Mouse (Mus musculus): Measurements from ENCODE around the gene Atrx. TPM values are rescaled to one million over a fixed set of nuclear protein-coding genes. Genes with fewer than 3 reads are reported as not detected.

Atrx gene
- total RNA-seq, 2 experiments from 2014 or later: 78.5 to 99.6 TPM

DNA sequence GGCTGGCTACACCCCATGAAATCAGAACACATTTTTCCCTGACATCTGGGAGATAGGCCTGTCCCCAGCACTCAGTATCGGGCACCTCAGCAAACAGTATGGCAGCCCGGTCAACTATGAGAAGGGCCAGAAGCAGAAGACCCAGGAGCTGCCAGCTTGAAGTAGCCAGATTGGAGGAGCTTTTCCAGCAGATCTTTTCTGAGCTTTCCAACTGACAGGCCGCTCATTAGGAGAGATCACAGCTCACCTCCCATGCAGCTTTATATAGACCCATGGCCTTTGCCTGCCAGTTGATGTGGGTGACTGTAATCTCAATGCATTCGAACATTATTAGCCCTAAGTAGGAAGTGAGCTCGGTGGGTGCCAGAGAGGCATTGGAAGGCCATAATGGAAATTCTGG is 155.9 kb downstream of the Atrx start:
- DNase-seq (ENCODE audit: low spot score in 2 of 2): no peak

DNA sequence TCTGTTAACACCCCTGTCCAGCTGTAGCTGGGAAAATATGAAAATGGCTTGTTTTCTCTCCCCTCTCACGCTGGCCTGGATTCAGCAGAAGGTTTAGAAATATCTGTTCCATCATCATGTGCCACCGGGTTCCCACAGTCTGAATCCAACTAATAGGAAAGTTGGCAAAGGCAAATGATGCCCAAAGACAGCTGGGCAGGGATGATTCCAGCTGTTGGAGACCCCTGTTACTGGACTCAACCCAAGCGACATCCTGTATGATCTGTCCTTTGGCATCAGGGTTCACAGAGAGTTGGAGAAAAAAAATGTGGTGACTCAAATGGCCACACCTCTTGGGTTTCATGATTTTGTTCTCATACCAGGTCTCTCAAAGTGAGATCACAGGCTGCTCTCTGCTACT is 161.3 kb downstream of the Atrx start:
- no peak for DNase-seq (ENCODE audit: low spot score in 2 of 2)

DNA sequence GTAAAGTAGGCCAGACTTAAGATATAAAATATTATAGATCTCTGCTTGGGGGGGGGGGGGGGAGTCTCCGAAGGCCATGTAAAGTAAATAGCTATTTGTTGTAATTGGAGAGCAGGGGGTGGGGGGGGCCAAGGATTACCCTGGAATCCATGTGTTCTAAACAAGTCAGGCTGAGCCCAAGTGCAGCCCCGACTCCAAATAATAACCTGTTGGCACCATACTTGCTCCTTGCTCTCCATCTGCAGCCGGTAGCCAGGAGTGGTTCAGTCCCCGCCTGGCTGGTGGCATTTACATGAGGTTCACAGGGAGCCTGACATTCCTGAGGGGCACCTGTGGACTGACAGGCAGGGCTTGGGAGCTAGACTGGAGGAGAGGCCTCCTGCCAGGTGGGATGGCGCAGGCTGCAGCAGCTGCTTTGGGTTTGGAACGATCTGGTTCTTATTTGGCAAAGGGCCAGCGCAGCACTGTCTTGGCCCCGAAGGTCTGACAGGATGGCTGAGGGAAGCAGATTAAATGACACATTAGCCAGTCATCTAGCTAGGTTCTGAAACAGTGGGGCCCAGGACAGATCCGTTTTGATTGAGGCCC is 161.9 kb downstream of the Atrx start:
- no peak for DNase-seq (ENCODE audit: low spot score in 2 of 2)

DNA sequence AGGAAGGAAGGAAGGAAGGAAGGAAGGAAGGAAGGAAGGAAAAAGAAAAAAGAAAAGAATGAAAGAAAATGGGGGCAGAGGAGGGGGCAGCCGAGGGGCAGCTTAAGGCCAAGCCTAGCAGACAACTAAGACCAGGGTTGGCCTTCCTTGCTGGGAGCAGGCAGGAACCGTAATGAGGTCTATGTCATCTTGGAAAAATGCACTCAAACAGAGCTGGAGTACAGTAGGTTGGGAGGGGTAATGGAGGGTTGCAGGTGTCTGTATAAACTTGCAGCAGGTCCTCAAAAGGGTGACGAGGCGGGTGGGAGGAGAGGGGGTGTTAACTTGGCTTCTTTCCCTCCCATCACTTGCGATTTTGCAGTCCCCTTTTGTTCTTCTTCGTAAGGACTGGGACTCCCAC is 163.2 kb downstream of the Atrx start:
- no peak for DNase-seq (ENCODE audit: low spot score in 2 of 2)

DNA sequence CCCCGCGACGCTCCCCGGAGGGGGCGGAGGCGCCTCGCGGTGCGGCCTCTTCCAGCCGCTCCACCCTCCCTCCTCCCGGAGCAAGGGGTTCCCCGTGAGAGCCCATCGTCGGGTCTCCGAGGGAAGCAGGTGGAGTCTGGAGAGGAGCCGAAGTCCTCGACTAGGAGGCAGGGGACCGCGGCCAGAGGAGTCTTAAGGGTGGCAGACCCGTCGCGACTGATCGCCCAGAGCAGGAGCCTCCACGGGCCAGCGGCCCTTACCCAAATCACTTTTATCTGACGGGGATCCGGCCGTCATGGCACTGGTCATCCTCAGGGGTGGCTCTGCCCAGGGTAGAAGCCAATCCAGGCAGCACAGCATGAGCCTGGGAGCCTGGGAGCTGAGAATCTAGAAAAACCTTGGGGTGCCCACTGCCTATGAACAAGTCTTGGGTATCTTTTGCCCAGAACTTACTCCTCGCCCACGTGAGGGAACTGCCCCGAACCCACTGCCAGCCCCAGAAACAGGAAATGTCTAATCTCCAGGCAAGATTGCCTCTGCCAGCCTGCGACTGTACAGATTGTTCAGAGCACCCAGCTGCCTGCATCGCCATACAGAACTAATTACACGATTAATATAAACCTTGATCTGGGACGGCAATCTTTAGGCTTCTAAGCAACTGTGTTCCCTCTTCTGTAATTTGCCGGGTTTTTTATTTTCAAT is 164.0 kb downstream of the Atrx start:
- peak in 1 of 2 experiments; percentile 6 for DNase-seq (ENCODE audit: low spot score in 2 of 2)

DNA sequence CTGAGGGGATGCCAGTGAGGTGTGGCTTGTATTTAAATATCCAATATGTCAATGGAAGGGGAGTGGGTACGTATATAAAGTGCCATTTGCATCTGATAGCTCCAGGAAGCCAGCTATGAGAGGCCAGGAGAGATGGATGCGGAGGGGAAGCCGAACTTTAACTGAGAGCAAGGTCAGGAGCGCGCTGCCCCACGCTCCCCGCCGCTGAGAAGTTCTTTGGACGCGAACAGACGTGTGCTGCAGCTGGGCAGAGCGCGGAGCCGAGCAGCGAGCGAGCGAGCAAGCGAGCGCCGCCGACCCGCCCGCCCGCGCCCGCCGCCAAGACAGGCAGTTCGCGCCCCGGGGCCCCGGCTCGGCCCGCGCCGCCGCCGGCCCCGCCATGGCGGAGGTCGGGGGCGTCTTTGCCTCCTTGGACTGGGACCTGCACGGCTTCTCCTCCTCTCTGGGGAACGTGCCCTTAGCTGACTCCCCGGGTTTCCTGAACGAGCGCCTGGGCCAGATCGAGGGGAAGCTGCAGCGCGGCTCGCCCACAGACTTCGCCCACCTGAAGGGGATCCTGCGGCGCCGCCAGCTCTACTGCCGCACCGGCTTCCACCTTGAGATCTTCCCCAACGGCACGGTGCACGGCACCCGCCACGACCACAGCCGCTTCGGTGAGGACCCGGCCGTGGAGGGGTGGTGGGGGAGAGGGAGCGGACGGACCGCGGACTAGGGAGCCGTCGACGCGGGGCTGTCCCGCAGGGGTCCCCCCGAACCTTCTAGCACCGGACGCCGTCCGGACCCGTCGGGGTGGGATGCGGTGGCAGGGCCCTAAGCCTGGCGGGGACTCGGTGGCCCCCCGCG is 164.8 kb downstream of the Atrx start, which contains the start of gene Fgf16:
Gene Fgf16, plus strand, starts transcription at position 118 of the 843 bp plus-strand sequence.
- DNase-seq (ENCODE audit: low spot score in 2 of 2): peak in 1 of 2 experiments; percentile 2

DNA sequence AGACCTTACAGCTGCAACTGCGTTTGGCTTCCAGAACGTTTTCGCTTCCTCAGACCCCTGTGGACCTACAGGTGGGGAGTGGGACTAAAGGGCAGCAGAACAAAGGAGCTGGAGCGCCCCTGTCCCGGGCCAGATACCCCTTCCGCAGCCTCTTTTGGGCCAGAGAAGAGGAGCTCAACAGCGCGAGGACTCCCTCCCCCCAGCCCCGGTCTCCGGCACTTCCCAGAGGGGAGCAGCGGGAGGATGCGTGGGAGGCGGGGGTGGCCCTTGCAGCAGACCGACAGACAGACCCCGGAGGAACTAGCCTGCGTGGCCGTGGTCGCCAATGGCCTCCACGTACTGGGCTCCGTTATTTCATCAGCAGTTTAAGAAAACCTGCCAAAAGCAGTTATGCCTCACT is 165.6 kb downstream of the Atrx start:
- DNase-seq (ENCODE audit: low spot score in 2 of 2): peak in 1 of 2 experiments; percentile 2

DNA sequence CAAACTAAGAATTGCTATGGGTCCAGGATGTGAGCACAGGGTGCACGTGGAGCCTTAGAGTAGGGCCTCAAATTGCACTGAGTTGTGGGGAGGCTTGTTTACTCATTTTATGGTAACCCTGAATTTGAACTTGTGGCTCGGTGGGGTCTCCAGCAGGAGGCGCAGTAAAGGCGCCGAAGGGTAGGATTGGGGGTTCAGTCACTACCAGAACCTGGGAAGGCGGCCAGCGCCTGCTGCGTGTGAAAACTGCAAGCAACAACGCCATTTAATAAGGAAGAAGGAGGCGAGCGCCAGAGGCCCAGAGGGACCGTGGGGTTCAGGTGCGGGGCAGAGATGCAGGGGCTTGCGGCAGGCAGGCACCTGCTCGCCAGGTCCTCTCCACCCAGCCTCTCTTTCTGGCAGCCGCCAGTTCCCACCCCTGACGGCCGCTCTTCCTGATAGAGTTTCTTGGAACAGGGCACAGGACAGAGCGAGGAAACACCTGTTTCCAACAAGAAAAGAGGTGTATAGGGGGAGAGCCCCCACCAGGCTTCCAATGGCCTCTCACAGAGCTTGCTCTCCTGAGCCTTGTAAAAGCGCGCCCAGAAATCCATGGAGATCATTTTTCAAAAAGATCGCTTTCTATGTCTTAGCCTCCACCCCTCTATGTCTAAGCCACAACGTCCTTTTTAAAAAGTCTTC is 166.2 kb downstream of the Atrx start:
- no peak for DNase-seq (ENCODE audit: low spot score in 2 of 2)

Other genes starting within 250 kb of the Atrx start
- under 1 TPM; 0.43 to 0.48 TPM for gene Fgf16, start 165.1 kb downstream of the Atrx start, total RNA-seq (2021)
- 10 to 100 TPM; 52.9 to 53.2 TPM for gene Magt1, start 82.5 kb upstream of the Atrx start, total RNA-seq (2021)
- 100 to 1,000 TPM; 405 to 701 TPM for gene Cox7b, start 86.3 kb upstream of the Atrx start, total RNA-seq (2021)
- gene Atp7a, start 97.9 kb upstream of the Atrx start, total RNA-seq (2021): 10 to 100 TPM; 28.7 to 43.2 TPM
- 1 to 10 TPM; 2.1 to 4.3 TPM for gene Tlr13, start 213.8 kb upstream of the Atrx start, total RNA-seq (2021)

All from adrenal gland, adult 18-20 months (tissue).